Mouse (Mus musculus): ENCODE results near the gene Anp32b.

GRCm38 (mm10) chr4:46457186-46457585 lies 6.5 kb downstream of the Anp32b start:
- TF ChIP-seq CTCF (IDR thresholded peaks at IDR 0.05; ENCODE audit: control insufficient read depth, insufficient read depth, insufficient read length): no peak
- TF ChIP-seq CEBPB (IDR thresholded peaks at IDR 0.05; ENCODE audit: low read depth): no peak
- TF ChIP-seq MYOD1 (IDR thresholded peaks at IDR 0.05; ENCODE audit: control insufficient read depth, insufficient read length, low read depth): no peak
- no peak for TF ChIP-seq FOSL1 (IDR thresholded peaks at IDR 0.05; ENCODE audit: insufficient read depth, low read length, poor library complexity, severe bottlenecking)
- no peak for TF ChIP-seq USF1 (IDR thresholded peaks at IDR 0.05; ENCODE audit: low read depth)
